Mouse (Mus musculus) neutrophil, adult 5-6 weeks (primary cell): ENCODE data around the gene Cfap99. TPM values are rescaled to one million over a fixed set of nuclear protein-coding genes. Genes with fewer than 3 reads are reported as not detected.

Experiments used
- ATAC-seq: fragments of 151-379, 151-347 bp; 2 replicates; pipeline ENCODE4 v1.8.0; 2017; ENCODE audit warnings: mild to moderate bottlenecking, moderate TSS enrichment; ENCODE audit not compliant: insufficient number of reproducible peaks, poor library complexity, low FRiP score, severe bottlenecking; ENCODE audit errors: extremely low read depth
- total RNA-seq: library from RNA; stranded (forward); fragments of 200-1000 nt; gene quantifications from 2 replicates; pipeline ENCODE4 v1.2.3, GENCODE M21; 2017

The Cfap99 gene
- total RNA-seq, 1 experiment from 2014 or later, result 0.35 TPM

DNA sequence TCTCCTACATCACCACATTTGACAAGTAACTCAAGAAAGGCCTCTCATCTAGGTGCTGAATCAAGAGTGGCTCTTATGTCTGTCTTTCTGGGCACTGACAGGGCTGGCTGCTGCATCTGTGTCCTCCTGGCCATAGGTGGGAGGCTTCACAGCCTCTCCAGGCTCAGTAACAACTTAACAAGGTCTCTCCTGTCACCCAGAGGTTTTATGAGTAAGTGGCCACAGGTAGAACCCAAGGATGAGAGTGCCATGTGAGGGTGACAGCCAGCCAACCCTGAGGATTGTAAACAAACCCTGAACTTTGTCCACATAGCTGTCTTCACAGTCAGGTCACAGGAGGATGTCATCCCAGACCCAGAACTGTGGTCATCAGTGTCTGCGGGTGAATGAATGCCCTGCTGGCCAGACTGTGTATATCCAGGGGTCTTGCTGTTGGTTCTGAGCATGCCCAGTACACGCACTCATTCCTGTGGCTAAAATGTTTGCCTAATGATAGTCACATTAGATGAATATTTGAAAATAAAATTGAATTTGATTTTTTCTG, 31.2 kb downstream of the Cfap99 start:
- ATAC-seq, result no peak

DNA sequence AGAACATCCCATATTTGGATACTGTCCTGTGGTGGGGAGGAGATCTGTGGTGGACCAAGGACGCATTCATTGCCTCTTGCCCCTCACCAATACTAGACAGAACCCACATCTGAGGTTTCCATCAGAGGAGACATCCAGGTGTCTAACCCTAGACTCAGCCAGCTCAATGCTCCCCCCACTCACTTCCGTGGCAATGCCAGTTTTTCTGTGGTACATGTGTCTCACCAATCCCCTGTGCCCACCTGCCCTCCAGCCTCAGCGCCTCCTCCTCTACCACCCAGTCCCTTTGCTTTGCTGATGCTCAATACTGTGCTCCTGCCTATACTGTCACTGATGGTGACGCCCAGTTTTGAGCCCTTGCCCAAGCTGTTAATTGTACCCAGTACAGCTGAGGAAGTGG, 32.8 kb downstream of the Cfap99 start:
- no peak for ATAC-seq

DNA sequence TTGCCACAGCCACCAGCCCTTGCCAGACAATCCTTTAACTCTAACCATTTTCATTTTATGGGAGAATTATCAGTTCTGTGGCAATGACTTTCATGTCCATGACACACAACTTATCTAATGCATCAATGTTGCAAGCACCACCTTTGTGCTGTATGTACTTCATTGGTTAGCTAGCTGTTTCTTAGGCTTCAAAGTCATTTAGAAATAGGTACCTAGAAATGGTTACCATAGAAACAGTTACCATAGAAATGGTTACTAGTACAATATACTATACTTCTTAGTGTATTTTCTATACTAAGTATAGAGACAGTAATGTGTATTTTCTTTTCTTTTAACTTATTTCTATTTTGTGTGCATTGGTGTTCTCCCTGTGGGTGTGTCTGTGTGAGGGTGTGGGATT, 36.9 kb downstream of the Cfap99 start:
- no peak for ATAC-seq

DNA sequence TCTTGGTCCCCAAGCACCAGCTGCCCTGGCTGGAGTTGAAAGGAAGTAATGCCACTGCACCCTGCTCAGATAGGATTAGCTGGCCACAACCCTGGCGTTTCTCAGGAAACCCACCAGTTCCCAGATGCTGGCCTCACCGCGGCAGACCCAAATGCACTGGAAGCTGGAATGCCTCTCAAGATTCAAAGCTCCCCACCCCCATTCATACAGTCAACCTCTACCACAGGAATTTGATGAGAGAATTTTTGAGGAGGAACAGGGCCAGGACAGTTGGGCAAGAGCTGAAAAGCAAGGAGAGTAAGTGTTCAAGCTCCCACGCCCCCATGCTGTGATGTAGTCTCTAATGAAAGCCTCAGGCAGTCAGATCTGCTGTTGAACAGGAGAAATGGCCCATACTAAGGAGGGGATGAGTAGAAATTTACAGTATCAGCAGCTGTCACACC, 37.9 kb downstream of the Cfap99 start:
- ATAC-seq, result no peak

DNA sequence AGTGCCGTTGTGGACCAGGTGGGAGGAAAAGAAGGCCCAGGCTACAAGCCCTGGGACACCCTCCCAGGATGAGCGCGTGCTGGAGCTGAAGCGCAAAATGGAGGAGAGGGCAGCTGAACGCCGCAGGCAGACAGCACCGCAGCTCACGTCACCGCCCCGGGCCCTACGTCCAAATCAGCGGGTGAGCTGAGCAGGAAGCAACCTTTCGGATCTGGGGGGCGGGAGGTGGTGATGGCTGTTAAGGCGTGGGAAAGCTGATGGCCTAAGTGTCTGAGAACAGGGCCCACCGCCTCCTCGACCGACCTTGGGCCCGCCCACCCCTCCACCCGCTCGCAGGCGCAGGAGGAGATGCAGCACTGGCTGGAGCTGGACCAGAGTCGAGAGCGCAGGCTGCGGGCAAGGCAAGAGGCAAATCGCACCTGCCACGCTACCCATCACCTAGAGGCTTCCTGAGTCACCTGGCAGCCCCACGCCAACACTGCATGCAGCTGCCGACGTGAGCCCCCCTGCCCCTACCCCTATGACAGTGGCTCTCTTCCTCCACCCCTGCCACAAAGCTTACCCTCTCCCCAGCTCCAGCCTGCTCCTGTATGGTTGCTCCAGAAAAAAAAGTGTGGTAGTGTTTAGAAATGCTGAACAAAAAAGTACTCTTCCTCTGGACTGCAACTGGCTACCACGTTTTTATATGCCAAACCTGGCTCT, 38.6 kb downstream of the Cfap99 start:
- ATAC-seq, result no peak

DNA sequence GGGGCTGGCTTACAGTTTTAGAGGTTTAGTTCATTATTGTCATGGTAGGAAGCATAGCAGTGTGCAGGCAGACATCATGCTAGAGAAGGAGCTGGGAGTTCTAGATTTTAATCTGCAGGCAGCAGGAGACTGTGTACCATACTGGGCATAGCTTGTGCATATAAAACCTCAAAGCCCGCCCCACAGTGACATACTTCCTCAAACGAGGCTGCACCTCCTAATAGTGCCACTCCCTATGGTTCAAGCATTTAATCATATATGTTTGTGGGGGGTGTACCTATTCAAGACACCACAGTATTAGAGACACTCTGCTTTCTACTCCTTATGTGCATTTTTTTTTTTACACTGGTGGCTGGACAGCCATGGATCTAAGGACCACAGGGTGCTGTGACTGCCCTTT, 41.7 kb downstream of the Cfap99 start:
- ATAC-seq, result no peak

DNA sequence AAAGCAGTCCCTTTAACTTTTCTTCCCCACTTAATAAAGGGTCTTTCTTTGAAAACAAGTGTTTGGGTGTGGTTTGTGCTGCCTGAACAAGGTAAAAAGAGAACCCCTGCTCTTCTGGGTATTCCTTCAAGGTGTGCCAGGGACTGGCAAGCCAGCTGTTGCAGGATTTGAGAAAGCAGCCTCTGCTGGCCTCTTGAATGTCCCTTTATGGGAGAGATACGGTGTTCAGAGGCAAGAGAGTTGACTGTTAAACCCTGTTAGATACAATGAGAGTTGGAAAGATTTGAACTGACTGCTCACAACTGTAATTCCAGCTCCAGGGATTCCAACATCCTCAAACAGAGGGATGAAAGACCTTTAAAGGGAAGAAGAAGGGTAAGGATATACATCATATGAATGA, 45.7 kb downstream of the Cfap99 start:
- no peak for ATAC-seq

DNA sequence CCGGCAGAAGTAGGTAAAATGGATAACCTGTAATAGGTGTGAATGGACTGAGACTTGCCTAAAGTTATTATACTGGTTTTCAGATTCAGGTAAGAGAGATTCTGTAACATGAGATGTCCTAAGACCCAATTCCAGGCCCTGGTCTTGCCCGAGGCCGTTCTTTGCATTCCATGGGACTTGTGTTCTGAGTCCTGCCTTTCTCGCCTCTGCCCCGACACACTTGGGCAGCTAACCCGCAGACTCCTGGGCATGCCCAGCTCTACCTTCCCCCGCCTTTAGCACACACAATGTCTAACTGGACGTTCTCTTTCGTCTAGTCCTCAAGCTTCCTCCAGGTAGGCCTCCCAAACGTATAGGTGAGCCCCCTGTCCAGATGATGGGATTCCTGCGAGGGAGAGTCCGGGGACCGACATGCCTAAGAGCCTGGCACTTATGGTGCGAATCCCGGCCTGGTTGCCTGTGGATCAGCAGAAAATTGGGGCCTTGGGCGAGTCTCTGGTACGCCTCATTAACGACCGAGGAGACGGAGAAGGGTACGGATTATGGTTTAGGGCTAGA, 47.2 kb downstream of the Cfap99 start:
- ATAC-seq, result peak; percentile 7

DNA sequence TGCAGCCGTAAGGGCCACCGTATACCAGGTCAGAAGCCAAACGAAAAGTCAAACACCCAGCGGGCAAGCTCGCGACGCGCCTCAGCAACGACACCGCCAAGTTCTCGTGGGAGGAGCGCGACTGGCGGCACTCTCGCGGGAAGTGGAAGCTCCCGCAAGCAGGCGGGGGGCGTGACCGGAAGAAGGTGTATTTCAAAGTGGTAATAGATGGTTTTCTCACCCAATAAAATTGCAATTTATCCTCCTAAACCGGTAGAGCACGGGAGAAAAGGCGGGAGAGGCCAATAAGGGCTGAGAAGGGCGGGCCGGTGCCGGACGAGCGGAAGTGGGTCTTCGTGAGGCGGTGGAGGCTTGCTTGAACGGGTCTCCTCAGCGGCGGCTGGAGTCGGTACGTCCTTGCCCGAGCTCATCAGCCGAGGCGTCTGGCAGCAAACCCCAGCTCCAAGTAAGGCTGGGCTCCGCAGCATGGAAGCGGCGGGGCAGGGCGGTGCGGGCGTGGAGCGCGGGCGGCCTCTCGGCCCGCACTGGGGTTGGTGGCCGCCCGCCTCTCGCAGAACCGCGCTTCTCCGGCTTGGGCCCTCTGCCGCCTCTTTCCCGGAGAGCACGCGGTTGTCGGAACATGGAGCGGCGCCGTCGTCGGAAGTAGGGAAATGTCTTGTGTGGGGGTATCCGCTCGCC, 47.8 kb downstream of the Cfap99 start, which contains the start of gene Rnf4:
Gene Rnf4, plus strand, starts transcription at position 193 of the 678 bp plus-strand sequence.
- peak; percentile 96 for ATAC-seq

DNA sequence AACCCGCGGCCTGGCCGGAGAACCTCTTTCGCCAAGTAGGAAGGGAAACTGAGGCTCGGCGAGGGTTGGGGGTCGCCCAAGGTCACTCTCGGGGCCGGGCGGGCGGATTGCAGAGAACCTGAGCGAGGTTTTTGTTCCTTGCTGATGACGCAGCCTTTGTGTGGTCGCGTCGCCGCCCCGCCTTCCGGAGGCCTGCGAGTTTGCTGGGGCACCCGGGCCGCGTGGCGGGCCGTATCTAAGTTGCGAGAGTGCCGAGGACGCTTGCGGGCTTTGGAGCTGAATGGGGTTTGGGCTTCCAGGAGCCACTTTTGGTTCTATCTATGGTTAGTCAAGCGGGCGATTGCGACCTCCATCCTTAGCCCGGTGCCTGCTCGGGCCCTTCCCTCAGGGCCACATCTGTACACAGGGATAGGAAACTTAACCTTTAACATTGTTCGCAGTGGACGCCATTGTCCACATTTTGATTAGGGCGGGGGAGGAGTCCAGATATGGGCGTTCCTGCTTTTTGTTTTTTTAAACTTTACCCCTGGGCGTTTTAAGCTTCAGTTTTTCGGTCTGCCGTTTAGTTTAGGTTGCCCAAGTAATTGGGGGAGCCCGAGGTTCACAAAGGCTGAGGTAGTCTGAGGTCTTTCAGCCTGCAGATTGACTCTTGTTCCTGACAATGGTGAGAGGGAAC, 48.5 kb downstream of the Cfap99 start:
- ATAC-seq, result no peak

DNA sequence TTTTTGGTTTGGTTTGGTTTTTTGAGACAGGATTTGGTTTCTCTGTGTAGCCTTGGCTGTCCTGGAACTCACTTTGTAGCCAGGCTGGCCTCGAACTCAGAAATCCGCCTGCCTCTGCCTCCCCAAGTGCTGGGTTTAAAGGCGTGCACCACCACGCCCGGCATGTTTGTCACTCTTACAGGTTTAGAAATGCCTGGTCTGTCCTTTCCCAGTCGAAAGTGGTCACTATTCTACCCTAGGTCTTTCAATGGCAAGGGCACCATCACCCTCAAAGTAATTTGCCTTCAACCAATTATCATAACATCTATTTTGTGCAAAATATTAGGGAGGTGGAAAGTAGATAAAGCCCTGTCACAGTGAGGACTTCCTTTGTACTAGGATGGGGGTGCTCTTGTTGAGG, 51.8 kb downstream of the Cfap99 start:
- ATAC-seq, result no peak

DNA sequence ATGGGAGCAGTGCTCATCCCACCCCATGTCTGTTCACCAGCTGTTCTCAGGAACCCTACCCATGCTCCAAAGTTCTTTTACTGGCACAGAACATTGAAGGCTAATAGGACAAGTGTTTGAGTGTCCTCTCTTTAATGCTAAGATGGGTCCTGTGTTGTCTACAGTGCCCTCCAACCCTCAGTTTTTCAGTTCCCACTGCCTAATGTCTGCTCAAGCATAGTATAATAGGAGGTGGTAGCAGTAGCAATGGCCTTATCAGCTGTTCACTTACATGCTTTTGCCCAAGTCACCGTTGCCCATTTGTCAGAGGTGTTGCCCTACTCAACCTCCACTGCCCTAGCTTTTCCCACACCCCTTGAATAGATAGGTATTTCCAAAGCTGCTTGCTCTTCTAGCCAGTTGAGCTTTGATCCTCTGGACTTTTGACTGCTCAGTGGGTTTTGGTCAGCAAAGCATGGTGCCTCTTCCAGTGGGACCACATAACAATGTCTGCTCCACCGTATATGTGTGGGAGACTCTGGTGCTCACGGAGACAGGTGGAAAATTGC, 63.8 kb downstream of the Cfap99 start:
- no peak for ATAC-seq

DNA sequence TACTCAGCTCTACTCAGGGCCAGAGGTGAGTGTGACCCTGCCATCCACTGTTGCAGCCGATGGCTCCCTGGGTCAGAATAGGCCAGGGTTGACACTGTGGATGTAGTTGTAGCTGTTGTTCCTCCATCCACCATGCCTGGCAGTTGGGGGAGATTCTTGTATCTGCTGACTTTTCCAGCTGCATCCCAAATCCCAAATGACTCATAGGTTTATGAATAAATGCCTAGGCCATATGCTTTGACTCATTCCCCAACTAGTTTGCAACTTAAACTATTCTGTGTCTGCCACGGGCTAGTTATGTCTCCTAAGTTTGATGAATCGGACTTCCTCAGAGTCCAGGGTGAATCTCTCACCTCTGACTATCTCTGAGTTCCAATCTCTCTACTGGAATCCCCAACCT, 71.9 kb downstream of the Cfap99 start:
- ATAC-seq, result no peak

DNA sequence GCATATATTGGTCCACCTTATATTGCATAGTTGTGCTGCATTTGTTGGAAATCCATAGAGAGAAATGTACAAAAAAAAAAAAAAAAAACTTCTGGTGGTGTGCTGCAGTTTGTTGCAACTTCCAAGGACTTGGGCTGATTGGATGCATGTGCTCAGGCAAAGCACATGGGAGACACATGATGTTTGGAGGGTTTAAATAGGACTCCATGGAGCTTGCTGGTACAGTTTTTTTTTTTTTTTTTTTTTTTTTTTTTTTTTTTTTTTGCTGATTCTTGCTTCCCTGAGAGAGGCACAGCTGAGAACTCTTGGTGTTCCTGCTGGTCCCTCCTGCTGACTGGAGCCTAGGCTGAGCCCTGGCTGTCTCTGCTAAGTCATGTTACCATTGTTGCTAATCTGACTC, 74.7 kb downstream of the Cfap99 start:
- ATAC-seq, result no peak

DNA sequence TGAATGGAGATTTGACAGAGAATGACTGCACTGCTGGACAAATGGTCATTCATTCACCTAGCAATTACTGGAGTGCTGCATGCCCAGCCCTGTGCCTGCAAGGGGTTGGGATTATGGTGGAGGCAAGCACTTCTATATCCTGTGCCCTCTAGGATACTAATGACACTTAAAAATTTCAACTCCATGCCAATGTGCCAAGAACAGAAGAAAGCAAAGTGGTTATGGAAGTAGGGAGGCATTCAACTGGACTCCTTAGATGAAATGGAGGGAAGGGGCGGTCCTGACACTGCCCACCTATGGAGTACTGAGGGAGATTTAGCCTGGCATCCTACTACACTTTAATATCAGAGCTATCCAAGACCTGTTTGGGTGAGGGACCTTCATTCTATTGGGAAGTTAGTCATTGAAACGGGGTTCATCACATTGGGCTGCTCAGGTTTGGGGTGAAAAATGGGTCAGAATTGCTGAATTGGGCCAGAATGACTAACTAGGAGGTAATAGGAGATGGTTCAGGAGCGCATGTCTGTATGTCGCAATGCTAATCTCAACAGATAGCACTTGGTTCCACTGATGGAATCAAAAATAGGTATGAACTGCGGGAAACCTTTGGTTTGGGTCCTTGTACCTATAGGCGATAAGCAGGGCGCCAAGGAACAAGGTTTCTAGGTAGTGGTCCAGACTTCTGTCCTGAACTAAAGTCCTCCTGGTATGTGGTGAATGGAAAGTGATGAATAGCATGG, 80.3 kb downstream of the Cfap99 start:
- ATAC-seq, result no peak

DNA sequence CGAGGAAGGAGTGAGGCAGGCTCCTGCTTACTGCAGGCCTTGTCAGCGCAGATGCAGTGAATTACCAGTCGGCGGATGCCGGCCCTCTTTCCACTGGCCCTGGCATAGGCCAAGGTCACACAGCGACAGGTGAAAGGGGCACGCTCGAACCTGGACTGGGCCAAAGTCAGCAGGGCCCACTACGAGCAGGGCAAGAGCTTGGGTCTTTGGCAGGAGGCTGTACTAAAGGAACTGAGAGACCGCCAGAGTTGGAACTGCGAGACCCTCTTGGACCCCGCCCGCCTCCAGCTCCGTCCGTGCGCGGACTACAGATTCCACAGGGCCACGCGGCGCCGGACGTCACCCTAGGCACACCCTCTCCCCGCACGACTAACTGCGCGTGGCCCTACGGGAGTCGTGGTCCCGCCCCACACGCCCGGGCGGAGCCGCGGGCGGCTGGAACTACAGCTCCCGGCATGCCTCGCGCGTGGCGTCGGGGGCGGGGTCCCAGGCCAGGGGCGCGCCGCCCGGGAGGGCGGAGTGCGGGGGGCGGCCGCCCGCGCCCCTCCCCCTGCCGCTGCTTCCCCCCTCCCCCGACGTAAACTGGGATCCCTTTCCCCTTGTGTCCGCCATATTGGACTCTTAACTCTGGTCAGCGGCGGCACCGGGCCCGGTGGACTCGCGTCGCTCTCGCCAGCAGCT, 81.1 kb downstream of the Cfap99 start, which contains the start of gene Fam193a:
Gene Fam193a, plus strand, starts transcription at position 593 of the 681 bp plus-strand sequence.
- ATAC-seq, result peak; percentile 96

DNA sequence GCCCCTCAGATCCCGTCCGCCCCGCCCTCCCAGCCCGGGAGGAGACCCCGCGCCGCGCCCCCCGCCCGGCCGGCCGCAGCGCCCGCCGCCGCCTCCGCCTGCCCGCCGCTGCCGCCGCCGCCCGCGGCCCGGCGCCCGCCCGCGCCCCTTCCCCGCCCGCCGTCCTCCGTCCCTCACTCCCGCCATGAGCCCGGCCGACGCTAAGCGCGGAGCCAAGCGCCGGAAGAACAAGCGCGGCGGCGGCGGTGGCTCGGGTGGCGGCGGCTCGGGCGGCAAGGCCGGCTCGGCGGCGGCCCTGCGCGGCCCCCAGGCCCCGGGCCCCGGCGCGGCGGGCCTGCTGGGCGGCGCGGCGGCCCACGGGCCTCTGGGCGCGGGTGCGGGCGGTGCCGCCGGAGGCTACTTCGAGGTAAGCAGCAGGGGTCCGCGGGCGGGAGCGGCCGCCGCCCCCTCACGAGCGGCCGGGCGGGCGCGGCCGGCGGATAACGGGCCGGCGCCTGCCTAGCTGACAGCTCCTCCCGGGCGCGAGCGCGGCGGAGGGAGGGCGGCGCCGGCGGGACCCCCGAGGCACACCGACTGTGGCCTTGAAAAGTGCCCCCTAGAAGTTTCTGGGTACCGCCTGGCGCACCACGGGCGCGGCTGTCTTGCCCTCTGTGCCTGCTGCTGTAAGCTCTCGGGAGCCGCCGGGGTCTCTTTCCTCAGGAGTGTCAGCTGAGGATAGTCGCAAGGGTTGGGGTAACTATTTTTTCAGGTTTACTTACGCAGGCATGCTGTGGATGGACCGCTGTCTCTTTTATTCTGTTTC, 81.8 kb downstream of the Cfap99 start:
- ATAC-seq, result no peak
